Comparison of ENCODE assay signal across 8 mouse cellular contexts in the genomic region with DNA sequence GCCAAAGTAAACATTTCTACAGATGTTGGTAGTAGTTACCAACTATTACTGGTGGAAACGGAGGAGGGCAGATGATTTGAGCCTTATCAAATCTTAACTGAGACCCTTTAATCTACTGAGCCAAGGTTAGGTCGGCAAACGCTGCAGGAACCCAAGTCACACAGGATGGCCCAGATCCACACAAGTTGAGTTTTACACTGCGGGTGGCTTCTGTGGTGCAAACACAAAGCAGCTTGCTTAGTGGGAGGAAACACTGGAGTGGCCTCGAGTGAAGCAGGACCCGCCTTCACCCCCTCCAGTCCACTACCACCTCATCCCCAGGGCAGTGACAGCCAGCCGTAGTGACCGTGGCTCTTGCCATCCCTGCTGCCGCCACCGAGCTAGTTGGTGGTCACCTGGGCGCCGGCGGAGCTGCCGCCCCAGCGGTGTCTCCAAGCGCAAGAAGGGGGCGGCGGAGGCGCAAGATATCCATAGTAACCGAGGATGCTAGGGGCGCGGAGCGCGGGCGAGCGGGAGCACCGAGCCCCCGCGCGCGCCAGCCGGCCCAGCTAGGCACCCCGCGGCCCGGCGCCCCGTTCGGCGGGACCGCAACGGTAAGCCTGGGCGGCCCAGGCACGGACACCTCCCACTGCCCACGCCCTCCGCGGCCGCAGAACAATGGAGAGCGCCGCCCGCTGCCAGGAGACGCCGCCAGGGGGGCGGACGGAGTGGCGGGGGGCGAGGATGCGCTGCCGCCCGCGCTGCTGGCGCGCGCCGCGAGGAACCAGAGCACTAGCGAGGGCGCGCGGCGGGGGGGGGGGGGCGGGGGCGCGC.
DNase-seq lines count a peak whose midpoint lies in the region; ATAC-seq lines count a peak whose summit lies in the region.

No protein-coding gene starts in this region.

- no peaks in the 10 kb centered on the region for H3K9me3 ChIP-seq in hindbrain, embryonic 11.5 days (ENCODE audit: control insufficient read depth, low read length)
- H3K9me3 ChIP-seq in limb, embryonic 11.5 days (ENCODE audit: control insufficient read depth, low read length): no peaks in the 10 kb centered on the region

- intact Hi-C loops in gastrocnemius, postnatal 36 days (cut with DNase I): no loop called here

- 2% methylated on average over 27 of the region's 73 CpGs for WGBS in hindbrain, embryonic 11.5 days
- under 1% methylated on average over 45 of the region's 73 CpGs for WGBS in limb, embryonic 11.5 days

- DNase-seq in kidney, postnatal 4 days: peak; percentile 20 to 22
- DNase-seq in kidney, postnatal 14 days: no peak
- DNase-seq in embryo, embryonic 11 days: peak; percentile 64
- peak; percentile 63 for DNase-seq in hindbrain, embryonic 11.5 days (ENCODE audit: low spot score)
- peak; percentile 41 for DNase-seq in limb, embryonic 11.5 days (ENCODE audit: low spot score)
- DNase-seq in retina, postnatal 7 days (ENCODE audit: low read depth, low spot score): peak; percentile 50
- DNase-seq in gastrocnemius, postnatal 36 days: no peak

- ATAC-seq in hindbrain, embryonic 11.5 days (ENCODE audit: low FRiP score): peak; percentile 88
- ATAC-seq in limb, embryonic 11.5 days (ENCODE audit: insufficient number of reproducible peaks, low FRiP score, low TSS enrichment, low read depth): peak; percentile 39; the same call in 1 of the 2 replicates
- no peak for ATAC-seq in megakaryocyte progenitor cell, adult 5-6 weeks (replicated peaks; ENCODE audit: poor library complexity)

- H3K4me3 ChIP-seq in hindbrain, embryonic 11.5 days (ENCODE audit: low read depth, low read length): peak overlapping the region; percentile 63
- peak overlapping the region; percentile 50 for H3K4me3 ChIP-seq in limb, embryonic 11.5 days (ENCODE audit: low read depth, low read length)

- peak overlapping the region; percentile 74 for H3K9ac ChIP-seq in hindbrain, embryonic 11.5 days (ENCODE audit: low read depth, low read length)
- no peak overlapping the region for H3K9ac ChIP-seq in limb, embryonic 11.5 days (ENCODE audit: low read length)

- H3K27ac ChIP-seq in hindbrain, embryonic 11.5 days (ENCODE audit: low read depth, low read length): peak overlapping the region; percentile 64
- H3K27ac ChIP-seq in limb, embryonic 11.5 days (replicated peaks; ENCODE audit: low read depth, low read length): no peak overlapping the region

- peak overlapping the region; percentile 95 for H3K4me2 ChIP-seq in hindbrain, embryonic 11.5 days (replicated peaks; ENCODE audit: low read depth, low read length)
- H3K4me2 ChIP-seq in limb, embryonic 11.5 days (ENCODE audit: low read depth, severe bottlenecking): peak overlapping the region; percentile 98

- H3K4me1 ChIP-seq in hindbrain, embryonic 11.5 days (replicated peaks; ENCODE audit: control insufficient read depth, insufficient read depth, low read length): peaks cover 4% of the 10 kb centered on the region; the same call in 1 of the 2 replicates
- no peaks in the 10 kb centered on the region for H3K4me1 ChIP-seq in limb, embryonic 11.5 days (ENCODE audit: control insufficient read depth, insufficient read depth, low read length)

- H3K36me3 ChIP-seq in hindbrain, embryonic 11.5 days (ENCODE audit: control insufficient read depth, insufficient read depth, low read length): no peaks in the 10 kb centered on the region
- no peaks in the 10 kb centered on the region for H3K36me3 ChIP-seq in limb, embryonic 11.5 days (ENCODE audit: control insufficient read depth, insufficient read depth, low read length)

- H3K27me3 ChIP-seq in hindbrain, embryonic 11.5 days (ENCODE audit: control insufficient read depth, insufficient read depth, low read length): peaks cover 35% of the 10 kb centered on the region
- peaks cover 50% of the 10 kb centered on the region for H3K27me3 ChIP-seq in limb, embryonic 11.5 days (ENCODE audit: control insufficient read depth, insufficient read depth, low read length)

Comparison
In these comparisons a context has a peak if more than half of its experiments do, and no peak if none do; other contexts are left out.
1. DNase-seq: peak in kidney, postnatal 4 days (2 of 2), embryo, embryonic 11 days (single experiment), hindbrain, embryonic 11.5 days (single experiment), limb, embryonic 11.5 days (single experiment) and retina, postnatal 7 days (single experiment); none in kidney, postnatal 14 days (single experiment) and gastrocnemius, postnatal 36 days (0 of 2).